In genomic region chr4:142181646-142182045, GRCm38 (mm10) we compare ENCODE assay signal across 17 mouse cellular contexts. TPM values are rescaled to one million over a fixed set of nuclear protein-coding genes. Genes with fewer than 3 reads are reported as not detected.
DNase-seq lines count a peak whose midpoint lies in the region; ATAC-seq and TF ChIP-seq lines count a peak whose summit lies in the region.
"Had no signal": no experiment of that assay in that cellular context is flagged by ENCODE, and none has a peak within 500 bp of the region (broad histone marks: within the 10 kb centered on the region; RNA-seq: fewer than 3 reads in every experiment).

No protein-coding gene starts in this region.

- H3K27ac ChIP-seq in heart, embryonic 13.5 days (replicated peaks), result 0 out of 2 replicates have a peak overlapping the region, but pooled peaks have one; percentile 2
- 0 out of 2 replicates have a peak overlapping the region, but pooled peaks have one; percentile 52 for H3K27ac ChIP-seq in limb, embryonic 14.5 days (replicated peaks; ENCODE audit: low read depth, low read length)
- H3K27ac ChIP-seq in limb, embryonic 10.5 days, result no peak overlapping the region
- H3K27ac ChIP-seq in lung, postnatal 0 days (ENCODE audit: low read length), result no peak overlapping the region

- peak overlapping the region; percentile 40; the same call in 1 of the 2 replicates for H3K9ac ChIP-seq in heart, embryonic 13.5 days
- no peak overlapping the region for H3K9ac ChIP-seq in limb, embryonic 14.5 days (ENCODE audit: low read depth, low read length, severe bottlenecking)
- H3K9ac ChIP-seq in lung, postnatal 0 days (replicated peaks; ENCODE audit: low read depth), result no peak overlapping the region
- H3K9ac ChIP-seq: embryonic facial prominence, embryonic 12.5 days; forebrain, embryonic 12.5 days; forebrain, postnatal 0 days; hindbrain, embryonic 15.5 days had no signal

- no peak; the same call in 1 of the 2 replicates for TF ChIP-seq EP300 in lung, postnatal 0 days (IDR thresholded peaks at IDR 0.05)

- ATAC-seq in heart, embryonic 13.5 days (ENCODE audit: extremely low read depth, insufficient number of reproducible peaks, low FRiP score, low TSS enrichment), result no peak
- ATAC-seq in limb, embryonic 14.5 days (ENCODE audit: low FRiP score, low read depth), result no peak
- no peak for ATAC-seq in lung, postnatal 0 days
- ATAC-seq: forebrain, postnatal 0 days had no signal

- peaks cover 63% of the 10 kb centered on the region for H3K4me1 ChIP-seq in heart, embryonic 13.5 days
- H3K4me1 ChIP-seq in limb, embryonic 14.5 days (ENCODE audit: control insufficient read depth, insufficient read depth, low read length), result peaks cover 34% of the 10 kb centered on the region
- H3K4me1 ChIP-seq in limb, embryonic 10.5 days, result peaks cover 36% of the 10 kb centered on the region
- peaks cover 19% of the 10 kb centered on the region; the same call in 1 of the 2 replicates for H3K4me1 ChIP-seq in lung, postnatal 0 days (ENCODE audit: insufficient read depth, low read depth, low read length)

- no peaks in the 10 kb centered on the region for H3K27me3 ChIP-seq in heart, embryonic 13.5 days (replicated peaks)
- H3K27me3 ChIP-seq in limb, embryonic 14.5 days (ENCODE audit: control insufficient read depth, insufficient read depth, low read length), result no peaks in the 10 kb centered on the region
- no peaks in the 10 kb centered on the region for H3K27me3 ChIP-seq in limb, embryonic 10.5 days (ENCODE audit: low read depth, poor library complexity, severe bottlenecking)
- H3K27me3 ChIP-seq in lung, postnatal 0 days (replicated peaks; ENCODE audit: insufficient read depth, low read length), result no peaks in the 10 kb centered on the region
- H3K27me3 ChIP-seq: embryonic facial prominence, embryonic 12.5 days; forebrain, embryonic 12.5 days; hindbrain, embryonic 15.5 days had no signal

- H3K9me3 ChIP-seq in heart, embryonic 13.5 days, result no peaks in the 10 kb centered on the region
- no peaks in the 10 kb centered on the region for H3K9me3 ChIP-seq in limb, embryonic 14.5 days (ENCODE audit: control insufficient read depth, low read length)
- H3K9me3 ChIP-seq in limb, embryonic 10.5 days (replicated peaks), result no peaks in the 10 kb centered on the region
- H3K9me3 ChIP-seq in lung, postnatal 0 days (ENCODE audit: low read length), result no peaks in the 10 kb centered on the region
- H3K9me3 ChIP-seq: embryonic facial prominence, embryonic 12.5 days; forebrain, embryonic 12.5 days; hindbrain, embryonic 15.5 days had no signal

- H3K4me3 ChIP-seq in heart, embryonic 13.5 days, result no peak overlapping the region
- no peak overlapping the region for H3K4me3 ChIP-seq in limb, embryonic 14.5 days (replicated peaks; ENCODE audit: low read length)
- no peak overlapping the region for H3K4me3 ChIP-seq in limb, embryonic 10.5 days
- H3K4me3 ChIP-seq in lung, postnatal 0 days (ENCODE audit: low read depth, low read length), result no peak overlapping the region
- H3K4me3 ChIP-seq: embryonic facial prominence, embryonic 12.5 days; forebrain, embryonic 12.5 days; heart, adult 2 months; hindbrain, embryonic 15.5 days had no signal

- no peak overlapping the region for H3K4me2 ChIP-seq in heart, embryonic 13.5 days
- no peak overlapping the region for H3K4me2 ChIP-seq in limb, embryonic 14.5 days (replicated peaks; ENCODE audit: low read depth, low read length, severe bottlenecking)
- no peak overlapping the region for H3K4me2 ChIP-seq in lung, postnatal 0 days (replicated peaks; ENCODE audit: low read depth, low read length)
- H3K4me2 ChIP-seq: embryonic facial prominence, embryonic 12.5 days; forebrain, embryonic 12.5 days; hindbrain, embryonic 15.5 days had no signal

- no peak for TF ChIP-seq CTCF in lung, postnatal 0 days (IDR thresholded peaks at IDR 0.05)

- 74% methylated on average over 4 of the region's 4 CpGs for WGBS in heart, embryonic 13.5 days
- 81% methylated on average over 4 of the region's 4 CpGs for WGBS in limb, embryonic 14.5 days
- WGBS in limb, embryonic 10.5 days, result 85% methylated on average over 4 of the region's 4 CpGs
- WGBS in lung, postnatal 0 days, result 77% methylated on average over 4 of the region's 4 CpGs

- DNase-seq in heart, adult 9 months (ENCODE audit: low spot score in 2 of 2), result no peak
- DNase-seq in limb, embryonic 14.5 days (ENCODE audit: low spot score), result no peak
- no peak for DNase-seq in limb, embryonic 10.5 days (ENCODE audit: low spot score)
- DNase-seq in lung, postnatal 0 days (ENCODE audit: low spot score), result peak; percentile 28
- no peak for DNase-seq in lung, adult 18-20 months
- DNase-seq: adrenal gland, postnatal 10 days; cerebellum, adult 11-12 months; cerebellum, adult 9-10 months; cerebellum, postnatal 25 days; forebrain, postnatal 0 days; gastrocnemius, postnatal 14 days; heart, adult 2 months; heart, postnatal 10 days had no signal

- H3K36me3 ChIP-seq in heart, embryonic 13.5 days, result no peaks in the 10 kb centered on the region
- no peaks in the 10 kb centered on the region for H3K36me3 ChIP-seq in limb, embryonic 14.5 days (ENCODE audit: control insufficient read depth, insufficient read depth, low read length)
- peaks cover 10% of the 10 kb centered on the region; the same call in 1 of the 2 replicates for H3K36me3 ChIP-seq in limb, embryonic 10.5 days
- H3K36me3 ChIP-seq in lung, postnatal 0 days (ENCODE audit: insufficient read depth, low read length), result no peaks in the 10 kb centered on the region
- H3K36me3 ChIP-seq: forebrain, embryonic 12.5 days; hindbrain, embryonic 15.5 days had no signal

- TF ChIP-seq POLR2A in limb, embryonic 14.5 days (IDR thresholded peaks at IDR 0.05; ENCODE audit: borderline replicate concordance, extremely low read depth, insufficient read depth, insufficient read length), result no peak

RNA-seq across cellular contexts. Expression of gene Kazn, which starts 57.6 kb away (rescaled TPM):
- 5.2 and 5.8 TPM in 2 replicates for polyA plus RNA-seq in heart, embryonic 13.5 days (2015; fragmentation: Nextera tagmentation; extraction: Ambion mirVana)
- polyA plus RNA-seq in limb, embryonic 14.5 days (2012; rRNA removed), result 31.3 and 43.4 TPM in 2 replicates
- polyA plus RNA-seq in limb, embryonic 14.5 days (2014; fragmentation: Nextera tagmentation; extraction: Ambion mirVana), result 12.7 and 14.0 TPM in 2 replicates
- 8.8 and 9.3 TPM in 2 replicates for polyA plus RNA-seq in limb, embryonic 10.5 days (2016; fragmentation: Nextera tagmentation; extraction: Ambion mirVana)
- polyA plus RNA-seq in lung, postnatal 0 days (2015; fragmentation: Nextera tagmentation; extraction: Ambion mirVana), result 6.0 and 8.6 TPM in 2 replicates

Comparison
In these comparisons a context has a peak if more than half of its experiments do, and no peak if none do; other contexts are left out.
1. H3K27ac ChIP-seq: peak in heart, embryonic 13.5 days (single experiment) and limb, embryonic 14.5 days (single experiment); none in limb, embryonic 10.5 days (single experiment) and lung, postnatal 0 days (single experiment).